Mouse (Mus musculus): ENCODE data around the gene Olig3.

DNA sequence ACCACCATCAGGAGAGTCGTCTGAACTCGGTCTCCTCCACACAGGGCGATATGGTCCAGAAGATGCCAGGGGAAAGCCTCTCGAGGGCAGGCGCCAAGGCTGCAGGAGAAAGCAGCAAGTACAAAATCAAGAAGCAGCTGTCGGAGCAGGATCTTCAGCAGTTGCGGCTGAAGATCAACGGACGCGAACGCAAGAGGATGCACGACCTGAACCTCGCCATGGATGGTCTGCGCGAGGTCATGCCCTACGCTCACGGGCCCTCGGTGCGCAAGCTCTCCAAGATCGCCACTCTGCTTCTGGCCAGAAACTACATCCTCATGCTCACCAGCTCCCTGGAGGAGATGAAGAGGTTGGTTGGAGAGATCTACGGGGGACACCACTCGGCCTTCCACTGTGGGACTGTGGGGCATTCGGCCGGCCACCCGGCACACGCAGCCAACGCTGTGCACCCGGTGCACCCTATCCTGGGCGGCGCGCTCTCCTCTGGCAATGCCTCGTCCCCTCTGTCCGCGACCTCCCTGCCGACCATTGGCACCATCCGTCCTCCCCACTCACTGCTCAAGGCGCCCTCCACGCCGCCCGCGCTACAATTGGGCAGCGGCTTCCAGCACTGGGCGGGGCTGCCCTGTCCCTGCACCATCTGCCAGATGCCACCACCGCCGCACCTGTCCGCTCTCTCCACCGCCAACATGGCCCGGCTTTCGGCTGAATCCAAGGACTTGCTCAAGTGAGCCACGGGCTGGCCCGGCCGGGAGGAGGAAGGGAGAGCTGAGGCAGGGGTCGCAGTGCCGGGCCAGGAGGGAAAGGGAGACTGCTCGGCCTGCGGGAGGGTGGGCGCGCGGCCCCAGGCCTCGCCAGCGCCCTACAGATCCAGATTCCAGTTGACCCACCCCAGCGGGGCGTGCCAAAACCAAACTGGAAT lies 648 bp downstream of the Olig3 start:
- no peak for TF ChIP-seq POLR2A (IDR thresholded peaks at IDR 0.05; ENCODE audit: low read depth, low read length)
- TF ChIP-seq JUN (IDR thresholded peaks at IDR 0.05; ENCODE audit: insufficient read depth, low read depth, low read length) = no peak
- TF ChIP-seq CTCF (conservative IDR thresholded peaks at IDR 0.05 in 1 of 2, IDR thresholded peaks at IDR 0.05 in 1 of 2; ENCODE audit: low read depth in 2 of 2, low read length in 2 of 2) = no peak
- TF ChIP-seq MEF2A (IDR thresholded peaks at IDR 0.05; ENCODE audit: borderline replicate concordance, low read depth, low read length) = no peak
